Mouse (Mus musculus) lung, embryonic 16.5 days (tissue): ENCODE measurements around the gene Gltpd2. TPM values are rescaled to one million over a fixed set of nuclear protein-coding genes. Genes with fewer than 3 reads are reported as not detected.

Experiments
- ATAC-seq: fragments of 200-750 bp; cut with Nextera tagmentation; 2 replicates; pipeline ENCODE4 v1.8.0; 2017; ENCODE audit warnings: low read depth, mild to moderate bottlenecking, moderate library complexity
- H3K27ac ChIP-seq: fragments of 300-500 bp; sonication (generic); 2 replicates; pipeline ENCODE4 v1.5.1; 2014; ENCODE audit warnings: mild to moderate bottlenecking, control low read depth, low read length
- H3K27me3 ChIP-seq: fragments of 300-500 bp; sonication (generic); 2 replicates; pipeline ENCODE4 v1.6.1; 2014; ENCODE audit warnings: low read depth, low read length, mixed read lengths; ENCODE audit not compliant: control insufficient read depth, insufficient read depth
- H3K36me3 ChIP-seq: fragments of 300-500 bp; sonication (generic); 2 replicates; pipeline ENCODE4 v1.6.1; 2014; ENCODE audit warnings: low read length; ENCODE audit not compliant: control insufficient read depth, insufficient read depth
- H3K4me1 ChIP-seq: fragments of 300-500 bp; sonication (generic); replicated peaks from 2 replicates; pipeline ENCODE4 v1.6.1; 2014; ENCODE audit warnings: low read length, mixed read lengths; ENCODE audit not compliant: control insufficient read depth, insufficient read depth
- H3K4me2 ChIP-seq: fragments of 300-500 bp; sonication (generic); 2 replicates; pipeline ENCODE4 v1.6.1; 2014; ENCODE audit warnings: low read depth, low read length, control low read depth
- H3K4me3 ChIP-seq: fragments of 300-500 bp; sonication (generic); 2 replicates; pipeline ENCODE4 v1.5.1; 2014; ENCODE audit warnings: mild to moderate bottlenecking, low read length, control low read depth
- H3K9ac ChIP-seq: fragments of 300-500 bp; sonication (generic); 2 replicates; pipeline ENCODE4 v1.6.1; 2014; ENCODE audit warnings: low read length, control low read depth
- H3K9me3 ChIP-seq: fragments of 300-500 bp; sonication (generic); 2 replicates; pipeline ENCODE4 v1.6.1; 2016; ENCODE audit warnings: low read length; ENCODE audit not compliant: control insufficient read depth
- WGBS: fragments of 180-500 bp; shearing (Covaris S2); extraction: QIAGEN DNeasy Blood & Tissue Kit; methylation state at CpG from one replicate; pipeline ENCODE4 v1.1.7; 2014; 5-methylcytosine and 5-hydroxymethylcytosine counted together
- polyA plus RNA-seq: library from polyadenylated mRNA; unstranded; fragments of >200 nt; fragmentation: Nextera tagmentation; extraction: Ambion mirVana; gene quantifications from 2 replicates; pipeline ENCODE4 v1.2.1, GENCODE M21; 2015

Gltpd2 gene
- polyA plus RNA-seq, 1 experiment from 2014 or later, result 0.54 TPM

DNA sequence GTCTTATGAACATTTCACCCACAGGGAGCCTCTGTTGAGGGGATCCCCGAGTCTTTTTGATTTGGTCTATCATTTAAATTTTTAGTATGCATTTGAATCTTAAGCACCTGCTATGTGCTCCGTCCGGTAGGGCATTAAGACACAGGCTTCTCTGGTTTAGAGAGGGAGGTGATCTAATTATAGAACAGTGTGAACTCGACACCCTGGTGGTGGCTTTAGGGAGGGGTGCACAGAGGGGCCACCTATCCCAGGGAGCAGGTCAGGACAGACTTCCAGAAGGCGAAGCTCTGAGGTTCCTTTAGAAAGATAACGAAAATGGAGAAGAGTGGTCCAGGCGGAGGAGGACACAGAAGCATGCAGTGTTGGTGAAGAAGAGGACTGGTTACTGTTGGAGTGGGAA lies 25.5 kb downstream of the Gltpd2 start:
- Histone ChIP-seq H3K4me2 (no peak overlapping the region), H3K27ac (no peak overlapping the region), H3K4me3 (no peak overlapping the region)

DNA sequence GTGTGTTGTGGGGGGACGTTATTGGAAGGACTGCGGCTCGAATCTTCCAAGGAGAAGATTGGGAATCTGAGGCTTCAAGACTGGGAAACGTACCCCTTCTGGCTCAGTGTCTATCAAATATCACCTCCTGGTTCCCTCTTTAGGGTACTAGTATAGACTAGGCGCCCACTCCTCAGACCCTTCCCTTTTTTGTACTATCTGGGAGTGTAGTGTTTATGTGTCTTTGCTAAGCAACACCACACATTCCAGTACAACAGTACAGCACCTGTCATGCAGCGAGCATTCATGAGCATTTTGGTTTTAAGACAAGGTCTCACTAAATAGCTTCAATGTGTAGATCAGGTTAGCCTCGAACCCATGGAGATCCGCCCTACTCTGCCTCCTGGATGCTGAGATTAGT lies 32.5 kb downstream of the Gltpd2 start:
- ATAC-seq, result no peak
- Histone ChIP-seq H3K4me3 (no peak overlapping the region), H3K27ac (no peak overlapping the region), H3K4me1 (no peaks in the 10 kb centered on the region), H3K4me2 (no peak overlapping the region), H3K36me3 (peaks cover under 1% of the 10 kb centered on the region; the same call in 1 of the 2 replicates), H3K9ac (no peak overlapping the region), H3K27me3 (no peaks in the 10 kb centered on the region), H3K9me3 (no peaks in the 10 kb centered on the region)
- 88% methylated on average over 8 of the region's 8 CpGs for WGBS

More for the DNA sequence above, 25.5 kb downstream of the Gltpd2 start:
- Histone ChIP-seq H3K9ac (no peak overlapping the region), H3K9me3 (no peaks in the 10 kb centered on the region), H3K4me1 (peaks cover 4% of the 10 kb centered on the region; the same call in 1 of the 2 replicates), H3K36me3 (peaks cover 2% of the 10 kb centered on the region; the same call in 1 of the 2 replicates), H3K27me3 (no peaks in the 10 kb centered on the region)
- 56% methylated on average over 7 of the region's 7 CpGs for WGBS
- no peak for ATAC-seq

DNA sequence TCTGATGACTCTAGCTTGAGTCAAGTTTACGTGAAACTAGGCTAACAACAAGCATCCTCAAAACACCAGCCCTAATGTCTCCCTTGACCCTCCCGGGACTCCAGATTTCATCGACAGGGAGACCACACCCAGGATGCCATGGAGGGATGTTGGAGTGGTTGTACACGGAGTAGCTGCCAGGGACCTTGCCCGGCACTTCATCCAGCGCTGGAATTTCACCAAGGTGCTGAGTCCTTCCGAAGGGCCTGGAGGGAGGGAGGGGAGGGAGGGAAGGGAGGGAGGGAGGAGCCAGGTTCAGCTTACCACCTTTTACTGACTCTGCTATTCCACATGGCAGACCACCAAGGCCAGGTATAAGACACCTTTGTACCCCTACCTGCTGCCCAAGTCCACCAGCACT lies 34.9 kb downstream of the Gltpd2 start:
- no peaks in the 10 kb centered on the region for H3K4me1 ChIP-seq
- H3K9ac ChIP-seq, result no peak overlapping the region
- ATAC-seq, result peak; percentile 51; the same call in 1 of the 2 replicates
- no peak overlapping the region for H3K27ac ChIP-seq
- H3K36me3 ChIP-seq, result peaks cover 2% of the 10 kb centered on the region; the same call in 1 of the 2 replicates
- no peak overlapping the region for H3K4me2 ChIP-seq
- no peaks in the 10 kb centered on the region for H3K27me3 ChIP-seq
- no peak overlapping the region for H3K4me3 ChIP-seq
- no peaks in the 10 kb centered on the region for H3K9me3 ChIP-seq
- 10% methylated on average over 7 of the region's 7 CpGs for WGBS

DNA sequence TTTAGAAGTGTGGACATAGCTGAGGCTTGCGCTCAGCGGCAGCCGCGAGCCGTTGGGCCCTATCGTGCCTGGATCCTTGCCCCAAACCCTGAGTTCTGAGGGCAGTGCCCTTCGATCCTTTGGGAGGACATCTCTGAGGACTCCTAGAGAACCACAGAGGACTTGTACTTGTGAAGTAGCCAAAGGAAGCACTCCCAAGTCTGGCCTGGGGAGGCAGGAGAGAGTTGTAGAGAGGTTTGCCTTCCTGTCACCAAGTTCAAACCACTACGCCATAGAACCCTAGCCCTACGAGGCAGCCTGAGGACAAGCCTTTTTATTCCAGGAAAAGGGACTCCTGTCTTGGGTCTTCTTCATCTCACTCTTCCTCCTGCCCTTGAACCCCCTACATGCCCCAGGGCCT lies 38.5 kb downstream of the Gltpd2 start:
- Histone ChIP-seq H3K9ac (no peak overlapping the region), H3K36me3 (peaks cover 2% of the 10 kb centered on the region; the same call in 1 of the 2 replicates), H3K4me1 (peaks cover 7% of the 10 kb centered on the region), H3K4me2 (no peak overlapping the region), H3K27me3 (no peaks in the 10 kb centered on the region), H3K27ac (no peak overlapping the region), H3K9me3 (no peaks in the 10 kb centered on the region), H3K4me3 (no peak overlapping the region)
- 85% methylated on average over 9 of the region's 9 CpGs for WGBS
- no peak for ATAC-seq

DNA sequence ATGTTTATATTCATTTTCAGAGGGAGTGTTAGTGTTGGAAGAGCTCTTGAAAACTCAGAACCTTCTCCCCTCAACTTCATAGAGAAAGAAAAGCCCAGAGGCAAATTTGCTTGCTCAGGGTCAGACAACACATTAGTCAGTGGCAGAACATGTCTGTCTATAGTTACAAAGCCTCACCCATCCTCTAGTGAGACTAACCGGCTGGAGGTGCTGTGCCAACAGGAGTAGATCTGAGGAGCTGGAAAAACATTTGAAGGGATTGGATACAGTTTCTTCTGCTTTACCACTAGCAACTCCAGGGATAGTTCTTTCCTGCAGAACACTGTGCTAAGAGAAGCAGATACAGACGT lies 42.9 kb downstream of the Gltpd2 start:
- no peaks in the 10 kb centered on the region for H3K9me3 ChIP-seq
- WGBS, result 0% methylated on average over 2 of the region's 2 CpGs
- ATAC-seq, result peak; percentile 1; the same call in 1 of the 2 replicates
- peak overlapping the region; percentile 82 for H3K9ac ChIP-seq
- peak overlapping the region; percentile 75 for H3K27ac ChIP-seq
- H3K4me2 ChIP-seq, result peak overlapping the region; percentile 79
- H3K4me1 ChIP-seq, result peaks cover 21% of the 10 kb centered on the region
- peak overlapping the region; percentile 79 for H3K4me3 ChIP-seq
- no peaks in the 10 kb centered on the region for H3K36me3 ChIP-seq
- H3K27me3 ChIP-seq, result no peaks in the 10 kb centered on the region

DNA sequence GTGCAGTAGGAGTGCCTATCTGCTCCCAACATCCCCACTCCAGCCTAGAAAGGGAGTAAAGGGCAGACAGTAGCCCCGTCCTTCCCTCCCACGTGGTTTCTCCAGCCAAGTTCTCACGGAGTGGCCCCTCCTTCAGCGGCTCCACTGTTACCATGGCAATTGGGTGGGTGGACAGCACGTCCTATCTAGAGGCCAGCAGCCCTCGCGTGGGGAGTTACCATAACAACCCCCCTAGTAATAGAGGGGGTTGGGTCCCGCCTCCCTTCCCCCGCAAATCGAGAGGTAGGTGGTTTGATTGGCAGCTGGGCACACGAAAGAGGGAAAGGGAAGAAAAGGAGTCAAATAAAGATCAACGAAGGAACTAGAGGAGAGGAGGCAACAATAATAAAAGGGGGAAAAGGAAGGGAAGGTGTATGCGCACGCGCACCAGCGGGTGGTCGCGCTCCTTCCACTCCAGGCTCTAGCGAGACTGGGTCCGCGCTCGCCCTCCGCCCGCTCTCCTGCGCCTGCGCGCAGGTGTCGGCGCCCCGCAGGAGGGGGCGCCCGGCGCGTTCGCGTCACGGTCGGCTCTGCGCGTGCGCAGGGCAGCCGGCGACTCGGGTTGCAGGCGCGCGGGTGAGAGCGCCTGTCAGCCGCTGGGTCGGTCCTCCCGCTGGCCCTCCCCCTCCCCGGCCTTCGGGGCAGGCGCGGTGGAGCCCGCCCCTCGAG lies 43.4 kb downstream of the Gltpd2 start, which contains the start of gene Mink1:
Gene Mink1 (plus strand): TSS at position 595 of the 708 bp plus-strand sequence.
- H3K27me3 ChIP-seq, result no peaks in the 10 kb centered on the region
- H3K9ac ChIP-seq, result peak within 1 kb of the TSS; percentile 82
- peak within 1 kb of the TSS; percentile 75 for H3K27ac ChIP-seq
- H3K36me3 ChIP-seq, result no peaks in the 10 kb centered on the region
- H3K9me3 ChIP-seq, result no peaks in the 10 kb centered on the region
- H3K4me2 ChIP-seq, result peak within 1 kb of the TSS; percentile 79
- peaks cover 21% of the 10 kb centered on the region for H3K4me1 ChIP-seq
- under 1% methylated on average over 49 of the region's 57 CpGs for WGBS
- ATAC-seq, result peak; percentile 93
- H3K4me3 ChIP-seq, result peak within 1 kb of the TSS; percentile 79

DNA sequence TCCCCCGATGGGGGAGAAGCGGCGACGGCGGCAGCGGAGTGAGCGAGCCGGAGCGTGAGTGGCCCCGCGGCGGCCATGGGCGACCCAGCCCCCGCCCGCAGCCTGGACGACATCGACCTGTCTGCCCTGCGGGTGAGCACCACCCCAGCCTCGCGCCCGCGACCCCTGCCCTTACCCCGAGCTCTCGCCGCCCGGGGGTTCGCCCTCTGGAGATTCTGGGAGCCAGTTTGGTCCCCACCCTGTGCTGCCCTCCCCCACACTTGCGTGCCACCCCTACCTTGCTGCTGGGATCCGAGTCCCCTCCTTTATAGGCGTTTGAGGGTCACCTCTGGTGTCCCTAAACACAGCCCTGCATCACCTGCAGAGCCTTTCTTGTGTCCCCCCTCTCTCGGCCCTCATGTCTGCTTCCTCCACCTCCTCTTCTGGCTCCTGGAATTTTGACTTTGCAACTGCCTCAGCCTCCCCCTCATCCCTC lies 44.0 kb downstream of the Gltpd2 start:
- H3K4me2 ChIP-seq, result peak overlapping the region; percentile 79
- under 1% methylated on average over 13 of the region's 31 CpGs for WGBS
- H3K4me3 ChIP-seq, result peak overlapping the region; percentile 79
- H3K4me1 ChIP-seq, result peaks cover 21% of the 10 kb centered on the region
- H3K9ac ChIP-seq, result peak overlapping the region; percentile 82
- H3K27ac ChIP-seq, result peak overlapping the region; percentile 75
- no peaks in the 10 kb centered on the region for H3K27me3 ChIP-seq
- no peaks in the 10 kb centered on the region for H3K36me3 ChIP-seq
- no peaks in the 10 kb centered on the region for H3K9me3 ChIP-seq
- peak; percentile 29 for ATAC-seq

DNA sequence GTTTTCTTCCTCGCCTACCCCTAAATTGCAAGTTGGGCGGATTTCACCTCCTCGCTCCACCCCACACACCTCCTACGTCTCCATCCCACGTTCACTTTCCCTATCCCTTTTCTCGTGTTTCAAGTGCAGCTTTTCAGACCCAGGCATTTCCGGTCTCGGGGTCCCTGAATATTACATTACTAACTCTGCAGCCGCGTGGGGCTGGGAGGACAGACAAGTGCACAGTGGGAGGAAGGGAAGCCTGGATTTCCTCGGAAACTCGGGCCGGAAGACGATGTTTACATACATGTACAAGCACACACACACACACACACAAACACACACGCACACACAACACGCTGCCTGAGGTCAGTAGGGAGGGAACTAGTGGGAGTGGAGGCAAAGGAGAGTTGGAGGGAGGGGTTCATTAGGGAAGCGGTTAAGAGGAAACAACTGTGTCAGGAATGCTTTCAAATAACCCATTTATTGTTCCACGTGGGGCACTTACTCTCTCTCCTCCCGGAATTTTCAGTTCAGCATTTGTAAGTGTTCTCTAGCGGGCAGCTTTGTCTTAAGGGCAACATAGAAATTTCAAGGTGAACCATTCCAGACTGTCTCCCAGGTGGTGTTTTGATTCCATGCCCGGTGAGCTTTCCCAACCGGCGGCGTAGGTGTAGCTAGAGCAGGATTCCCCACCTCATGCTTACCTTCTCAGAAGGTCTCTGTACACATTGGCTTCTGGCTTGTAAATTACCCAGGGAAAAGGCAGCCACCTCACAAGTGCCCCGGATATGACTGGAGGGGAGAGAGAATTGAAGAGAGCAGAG lies 44.7 kb downstream of the Gltpd2 start:
- Histone ChIP-seq H3K27me3 (no peaks in the 10 kb centered on the region), H3K27ac (peak overlapping the region; percentile 75), H3K4me2 (peak overlapping the region; percentile 79), H3K4me3 (peak overlapping the region; percentile 79), H3K36me3 (no peaks in the 10 kb centered on the region), H3K9ac (peak overlapping the region; percentile 82), H3K9me3 (no peaks in the 10 kb centered on the region), H3K4me1 (peaks cover 21% of the 10 kb centered on the region)
- WGBS, result 3% methylated on average over 25 of the region's 25 CpGs
- peak; percentile 41 for ATAC-seq

DNA sequence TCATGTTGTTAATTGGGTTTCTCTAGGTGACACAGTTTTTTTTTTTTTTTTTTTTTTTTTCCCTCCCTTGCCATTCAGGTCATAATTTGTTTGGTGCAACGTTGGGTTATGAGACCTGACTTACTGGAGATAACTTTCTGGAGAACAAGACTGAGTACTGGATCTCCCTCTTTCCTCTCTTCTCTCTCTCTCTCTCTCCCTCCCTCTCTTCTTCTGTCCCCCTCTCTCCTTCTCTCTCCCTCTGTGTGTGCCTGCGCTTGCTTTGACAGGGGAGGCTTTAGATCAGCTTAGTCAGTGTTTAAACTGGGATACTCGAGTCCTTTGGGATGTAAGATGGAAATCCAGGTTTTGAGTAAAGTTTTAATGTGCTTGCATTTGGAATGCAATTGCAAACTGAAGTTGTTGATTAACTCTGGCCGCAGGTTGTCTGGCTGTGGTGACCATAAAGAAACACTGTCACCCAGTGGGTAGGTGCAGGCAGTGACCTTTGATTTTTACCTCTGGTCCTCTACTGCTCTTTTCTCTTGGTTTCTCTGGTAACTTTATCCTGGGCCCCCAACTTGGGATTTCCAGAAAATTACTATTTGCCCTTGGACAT lies 45.4 kb downstream of the Gltpd2 start:
- H3K9ac ChIP-seq, result peak overlapping the region; percentile 82
- peak overlapping the region; percentile 79 for H3K4me2 ChIP-seq
- no peak for ATAC-seq
- H3K4me1 ChIP-seq, result peaks cover 21% of the 10 kb centered on the region
- WGBS, result 22% methylated on average over 4 of the region's 4 CpGs
- H3K27me3 ChIP-seq, result no peaks in the 10 kb centered on the region
- peak overlapping the region; percentile 79 for H3K4me3 ChIP-seq
- H3K9me3 ChIP-seq, result no peaks in the 10 kb centered on the region
- peak overlapping the region; percentile 75 for H3K27ac ChIP-seq
- H3K36me3 ChIP-seq, result no peaks in the 10 kb centered on the region
